8 mouse cellular contexts compared by ENCODE assay signal in genomic region chr4:58082588-58082987, GRCm38 (mm10).
DNase-seq lines count a peak whose midpoint lies in the region; TF ChIP-seq lines count a peak whose summit lies in the region.

No protein-coding gene starts in this region.

- H3K4me3 ChIP-seq in gastrocnemius, adult 2 months: no peak overlapping the region
- H3K4me3 ChIP-seq in lung, adult 2 months (replicated peaks; ENCODE audit: extremely low read depth, low read depth, low read length): no peak overlapping the region

- TF ChIP-seq CTCF in gastrocnemius, adult 2 months (IDR thresholded peaks at IDR 0.05): peak; percentile 94; the same call in 1 of the 2 replicates
- TF ChIP-seq CTCF in lung, adult 2 months (IDR thresholded peaks at IDR 0.05; ENCODE audit: insufficient read depth, low read length): peak; percentile 87

- intact Hi-C loops in gastrocnemius, adult 2 months (cut with DNase I): loop anchor here (10.0 kb wide), 1 partner anchor 172 kb away; no protein-coding TSS in a partner anchor

- no peaks in the 10 kb centered on the region; the same call in 1 of the 2 replicates for H3K4me1 ChIP-seq in lung, adult 2 months (ENCODE audit: control insufficient read depth, insufficient read depth, low read length)

- 15% methylated on average over 5 of the region's 5 CpGs for WGBS in lung, adult 2 months

- no peak for TF ChIP-seq POLR2A in lung, adult 2 months (IDR thresholded peaks at IDR 0.05; ENCODE audit: borderline replicate concordance, extremely low read depth, low read depth, low read length)

- DNase-seq in A20 (ENCODE audit: low read depth, low spot score) (peak; percentile 54), WW6 (ENCODE audit: low read depth, low spot score) (peak; percentile 33)
- DNase-seq in cerebellum, postnatal 25 days: peak; percentile 75 to 86
- peak; percentile 68 for DNase-seq in gastrocnemius, adult 2 months
- DNase-seq in kidney, postnatal 25 days: peak; percentile 72 to 77
- DNase-seq in lung, adult 2 months: peak; percentile 60
- peak; percentile 63 for DNase-seq in ovary, postnatal 14 days (ENCODE audit: low spot score)
- DNase-seq in thymus, postnatal 25 days: peak; percentile 78

- H3K27ac ChIP-seq in gastrocnemius, adult 2 months: no peak overlapping the region
